Mouse (Mus musculus) midbrain, embryonic 12.5 days (tissue): ENCODE results near the gene Cutc. TPM values are rescaled to one million over a fixed set of nuclear protein-coding genes. Genes with fewer than 3 reads are reported as not detected.

Source experiments
- ATAC-seq: fragments of 200-750 bp; cut with Nextera tagmentation; 2 replicates; pipeline ENCODE4 v1.8.0; 2017; ENCODE audit warnings: low read depth, moderate TSS enrichment, moderate library complexity; ENCODE audit not compliant: low FRiP score
- H3K27ac ChIP-seq: fragments of 300-500 bp; sonication (generic); replicated peaks from 2 replicates; pipeline ENCODE4 v1.5.1; 2016; ENCODE audit warnings: mild to moderate bottlenecking
- H3K27me3 ChIP-seq: fragments of 300-500 bp; sonication (generic); 2 replicates; pipeline ENCODE4 v1.6.1; 2016; ENCODE audit warnings: mild to moderate bottlenecking
- H3K36me3 ChIP-seq: fragments of 300-500 bp; sonication (generic); 2 replicates; pipeline ENCODE4 v1.6.1; 2016
- H3K4me1 ChIP-seq: fragments of 300-500 bp; sonication (generic); 2 replicates; pipeline ENCODE4 v1.6.1; 2016
- H3K4me2 ChIP-seq: fragments of 300-500 bp; sonication (generic); replicated peaks from 2 replicates; pipeline ENCODE4 v1.6.1; 2016; ENCODE audit warnings: mild to moderate bottlenecking, moderate library complexity
- H3K4me3 ChIP-seq: fragments of 300-500 bp; sonication (generic); 2 replicates; pipeline ENCODE4 v1.5.1; 2016; ENCODE audit warnings: mild to moderate bottlenecking
- H3K9ac ChIP-seq: fragments of 300-500 bp; sonication (generic); replicated peaks from 2 replicates; pipeline ENCODE4 v1.6.1; 2016; ENCODE audit warnings: mild to moderate bottlenecking, moderate library complexity
- H3K9me3 ChIP-seq: fragments of 300-500 bp; sonication (generic); 2 replicates; pipeline ENCODE4 v1.6.1; 2016; ENCODE audit warnings: mild to moderate bottlenecking
- WGBS: fragments of 180-500 bp; shearing (Covaris S2); methylation state at CpG from one replicate; pipeline ENCODE4 v1.1.7; 2016; 5-methylcytosine and 5-hydroxymethylcytosine counted together
- polyA plus RNA-seq: library from polyadenylated mRNA; unstranded; fragments of >200 nt; fragmentation: Nextera tagmentation; extraction: Ambion mirVana; gene quantifications from 2 replicates; pipeline ENCODE4 v1.2.1, GENCODE M21; 2016

Cutc gene
- polyA plus RNA-seq, 1 experiment from 2014 or later, result 11.2 TPM

- 21% methylated on average over 6 of the region's 6 CpGs for WGBS
- Histone ChIP-seq H3K4me2 (no peak overlapping the region), H3K9ac (no peak overlapping the region), H3K27me3 (no peaks in the 10 kb centered on the region), H3K9me3 (no peaks in the 10 kb centered on the region), H3K27ac (no peak overlapping the region), H3K36me3 (no peaks in the 10 kb centered on the region), H3K4me3 (no peak overlapping the region), H3K4me1 (no peaks in the 10 kb centered on the region)
- ATAC-seq, result no peak
These were observed 7.7 kb downstream of the Cutc start for GRCm38 (mm10) chr19:43760504-43760903.

- H3K4me1 ChIP-seq, result no peaks in the 10 kb centered on the region
- H3K36me3 ChIP-seq, result no peaks in the 10 kb centered on the region
- no peak for ATAC-seq
- no peak overlapping the region for H3K4me3 ChIP-seq
- H3K9me3 ChIP-seq, result no peaks in the 10 kb centered on the region
- H3K27me3 ChIP-seq, result no peaks in the 10 kb centered on the region
- no peak overlapping the region for H3K27ac ChIP-seq
- H3K4me2 ChIP-seq, result no peak overlapping the region
- H3K9ac ChIP-seq, result no peak overlapping the region
These were observed 8.9 kb downstream of the Cutc start for GRCm38 (mm10) chr19:43761543-43762256.

DNA sequence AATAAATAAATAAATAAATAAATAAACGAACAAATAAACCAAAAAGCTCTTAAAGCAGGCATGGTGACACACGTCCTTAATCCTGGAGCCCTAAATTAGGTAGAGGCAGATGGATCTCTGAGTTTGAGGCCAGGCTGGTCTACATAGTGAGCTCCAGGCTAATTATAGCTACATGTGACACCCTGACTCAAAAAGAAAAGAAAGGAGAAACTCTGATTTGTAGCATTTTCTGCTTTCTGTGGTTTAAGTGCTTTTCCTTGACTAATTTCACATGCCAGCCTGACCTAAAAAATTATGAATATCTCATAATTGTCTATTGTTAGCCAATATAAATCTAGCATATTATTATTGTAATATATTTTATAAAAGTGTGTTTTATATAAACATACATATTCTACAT, 9.6 kb downstream of the Cutc start:
- 81% methylated on average over 2 of the region's 2 CpGs for WGBS
- ATAC-seq, result no peak

GRCm38 (mm10) chr19:43766451-43766850, 13.7 kb downstream of the Cutc start:
- Histone ChIP-seq H3K27me3 (no peaks in the 10 kb centered on the region), H3K27ac (no peak overlapping the region), H3K4me3 (no peak overlapping the region), H3K9ac (no peak overlapping the region), H3K4me1 (no peaks in the 10 kb centered on the region), H3K36me3 (0 out of 2 replicates have a peak, but pooled peaks cover 4% of the 10 kb centered on the region), H3K4me2 (no peak overlapping the region), H3K9me3 (no peaks in the 10 kb centered on the region)
- 89% methylated on average over 5 of the region's 5 CpGs for WGBS
- ATAC-seq, result no peak

More for the DNA sequence above, 9.6 kb downstream of the Cutc start:
- no peaks in the 10 kb centered on the region for H3K9me3 ChIP-seq
- no peaks in the 10 kb centered on the region for H3K4me1 ChIP-seq
- H3K9ac ChIP-seq, result no peak overlapping the region
- no peak overlapping the region for H3K4me3 ChIP-seq
- H3K36me3 ChIP-seq, result no peaks in the 10 kb centered on the region
- H3K27ac ChIP-seq, result no peak overlapping the region
- no peaks in the 10 kb centered on the region for H3K27me3 ChIP-seq
- H3K4me2 ChIP-seq, result no peak overlapping the region

DNA sequence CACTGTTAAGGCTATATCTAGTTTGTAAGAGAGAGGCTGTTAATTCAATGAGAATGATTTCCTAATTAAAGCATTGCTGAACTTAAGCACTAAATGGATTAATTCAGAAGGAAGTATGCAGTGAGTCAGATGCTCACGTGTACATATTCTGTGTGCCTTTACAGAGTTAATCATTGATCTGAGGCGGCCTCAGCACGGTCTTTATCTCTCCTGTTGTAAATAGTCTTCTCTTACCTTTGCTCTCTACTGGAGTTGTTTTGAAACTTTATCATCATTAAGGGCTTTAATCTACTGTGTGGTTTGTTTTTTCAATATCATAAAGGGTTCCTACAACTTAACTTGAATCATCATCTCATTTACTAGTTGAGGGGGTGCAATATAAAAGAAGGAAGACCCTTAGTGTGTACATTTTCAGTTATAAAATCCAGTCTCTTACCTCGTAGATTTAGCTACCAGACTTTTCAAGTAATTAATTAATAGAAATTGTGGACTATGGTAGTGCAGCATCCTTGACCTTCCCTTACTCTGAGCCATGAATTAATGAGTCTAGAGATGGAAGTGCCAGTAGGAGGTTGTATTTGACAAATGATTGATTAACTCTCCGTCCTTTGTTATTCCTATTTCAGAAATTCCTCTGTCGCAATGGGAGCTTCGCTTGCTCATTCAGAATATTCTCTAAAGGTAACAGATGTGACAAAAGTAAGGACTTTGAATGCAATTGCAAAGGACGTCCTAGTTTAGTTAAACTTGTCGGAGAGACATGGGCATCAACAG, 14.9 kb downstream of the Cutc start:
- Histone ChIP-seq H3K4me3 (no peak overlapping the region), H3K4me1 (no peaks in the 10 kb centered on the region), H3K27me3 (no peaks in the 10 kb centered on the region), H3K9ac (no peak overlapping the region), H3K4me2 (no peak overlapping the region), H3K36me3 (0 out of 2 replicates have a peak, but pooled peaks cover 4% of the 10 kb centered on the region), H3K9me3 (no peaks in the 10 kb centered on the region), H3K27ac (no peak overlapping the region)
- WGBS, result 84% methylated on average over 9 of the region's 9 CpGs
- no peak for ATAC-seq

GRCm38 (mm10) chr19:43769366-43769960, 16.7 kb downstream of the Cutc start:
- H3K27me3 ChIP-seq, result no peaks in the 10 kb centered on the region
- H3K27ac ChIP-seq, result no peak overlapping the region
- H3K4me1 ChIP-seq, result no peaks in the 10 kb centered on the region
- H3K36me3 ChIP-seq, result 0 out of 2 replicates have a peak, but pooled peaks cover 4% of the 10 kb centered on the region
- no peak for ATAC-seq
- 89% methylated on average over 5 of the region's 5 CpGs for WGBS
- no peak overlapping the region for H3K4me2 ChIP-seq
- H3K9me3 ChIP-seq, result no peaks in the 10 kb centered on the region
- no peak overlapping the region for H3K9ac ChIP-seq
- H3K4me3 ChIP-seq, result no peak overlapping the region

GRCm38 (mm10) chr19:43770584-43770983, 17.8 kb downstream of the Cutc start:
- H3K27me3 ChIP-seq, result no peaks in the 10 kb centered on the region
- 91% methylated on average over 4 of the region's 4 CpGs for WGBS
- no peak overlapping the region for H3K9ac ChIP-seq
- H3K4me1 ChIP-seq, result no peaks in the 10 kb centered on the region
- no peak overlapping the region for H3K27ac ChIP-seq
- 0 out of 2 replicates have a peak, but pooled peaks cover 4% of the 10 kb centered on the region for H3K36me3 ChIP-seq
- ATAC-seq, result no peak
- H3K9me3 ChIP-seq, result no peaks in the 10 kb centered on the region
- no peak overlapping the region for H3K4me2 ChIP-seq
- no peak overlapping the region for H3K4me3 ChIP-seq

DNA sequence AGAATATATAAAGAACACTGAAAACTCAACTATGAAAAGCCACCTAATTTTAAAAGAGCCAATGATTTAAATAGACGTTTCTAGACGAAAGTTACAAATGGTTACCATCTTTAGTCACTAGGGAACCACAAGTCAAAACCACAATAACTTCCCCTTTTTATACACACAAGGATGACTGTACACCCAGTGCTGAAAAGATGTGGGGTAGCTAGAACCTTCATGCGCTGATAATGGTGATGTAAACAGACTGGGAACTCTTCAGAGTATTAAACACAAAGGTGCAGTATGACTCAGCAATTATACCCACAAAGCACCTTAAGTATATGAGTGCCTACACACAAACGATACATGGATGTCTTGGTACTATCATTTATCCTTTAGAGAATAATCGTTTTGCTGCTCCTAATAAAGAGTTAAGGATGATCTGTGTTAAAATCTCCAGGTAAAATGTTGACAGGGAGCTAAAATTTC, 18.7 kb downstream of the Cutc start:
- 92% methylated on average over 5 of the region's 5 CpGs for WGBS
- Histone ChIP-seq H3K4me1 (no peaks in the 10 kb centered on the region), H3K27me3 (no peaks in the 10 kb centered on the region), H3K9ac (no peak overlapping the region), H3K27ac (no peak overlapping the region), H3K9me3 (no peaks in the 10 kb centered on the region), H3K36me3 (0 out of 2 replicates have a peak, but pooled peaks cover 4% of the 10 kb centered on the region), H3K4me2 (no peak overlapping the region), H3K4me3 (no peak overlapping the region)
- ATAC-seq, result no peak

DNA sequence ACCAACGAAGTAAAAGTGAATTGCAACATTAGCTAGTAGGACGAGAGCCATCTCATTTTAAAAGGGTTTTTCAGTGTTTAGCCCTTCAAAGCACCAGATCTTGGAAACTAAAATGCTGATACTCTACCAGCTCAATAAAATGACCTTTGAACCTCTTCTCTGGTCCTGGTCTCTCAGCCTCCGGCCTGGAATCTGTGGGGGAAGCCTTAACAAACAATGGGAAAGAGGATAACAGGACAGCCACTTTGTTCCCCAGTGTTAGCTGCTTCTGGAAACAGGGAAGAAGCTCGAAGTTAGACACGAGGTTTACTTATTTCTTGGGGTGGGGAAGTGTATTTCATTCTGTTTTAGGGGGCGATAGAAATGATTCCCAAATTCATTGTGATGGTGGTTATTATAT, 19.5 kb downstream of the Cutc start:
- H3K27ac ChIP-seq, result no peak overlapping the region
- 0 out of 2 replicates have a peak, but pooled peaks cover 4% of the 10 kb centered on the region for H3K36me3 ChIP-seq
- no peaks in the 10 kb centered on the region for H3K27me3 ChIP-seq
- H3K4me2 ChIP-seq, result no peak overlapping the region
- H3K4me1 ChIP-seq, result no peaks in the 10 kb centered on the region
- ATAC-seq, result no peak
- no peak overlapping the region for H3K4me3 ChIP-seq
- WGBS, result 42% methylated on average over 6 of the region's 6 CpGs
- no peak overlapping the region for H3K9ac ChIP-seq
- H3K9me3 ChIP-seq, result no peaks in the 10 kb centered on the region

- no peak overlapping the region for H3K4me3 ChIP-seq
- no peak overlapping the region for H3K4me2 ChIP-seq
- H3K36me3 ChIP-seq, result no peaks in the 10 kb centered on the region
- H3K27me3 ChIP-seq, result no peaks in the 10 kb centered on the region
- no peak overlapping the region for H3K27ac ChIP-seq
- no peak for ATAC-seq
- H3K9ac ChIP-seq, result no peak overlapping the region
- H3K9me3 ChIP-seq, result no peaks in the 10 kb centered on the region
- 80% methylated on average over 10 of the region's 10 CpGs for WGBS
- H3K4me1 ChIP-seq, result no peaks in the 10 kb centered on the region
These were observed 22.6 kb downstream of the Cutc start for GRCm38 (mm10) chr19:43775433-43775832.

DNA sequence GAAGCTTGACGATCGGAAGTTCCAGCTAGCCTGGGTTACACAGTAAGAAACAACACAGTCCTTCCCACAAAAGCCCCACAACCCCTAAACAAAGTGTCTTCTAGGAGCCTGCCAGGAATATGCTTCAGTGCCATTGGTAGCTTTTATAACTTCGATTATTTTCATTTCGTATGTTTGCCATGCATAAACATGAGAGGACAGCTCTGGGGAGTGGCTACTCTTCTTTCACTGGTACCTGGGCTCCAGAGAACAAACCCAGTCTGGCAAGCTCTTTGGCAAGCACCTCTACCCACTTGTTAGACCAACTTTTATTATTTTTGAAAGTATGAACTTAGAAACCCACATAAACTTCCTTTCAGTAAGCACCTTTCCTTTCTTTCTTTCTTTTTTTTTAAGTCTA, 23.8 kb downstream of the Cutc start:
- ATAC-seq, result no peak
- no peak overlapping the region for H3K4me2 ChIP-seq
- no peaks in the 10 kb centered on the region for H3K4me1 ChIP-seq
- H3K27ac ChIP-seq, result no peak overlapping the region
- H3K9ac ChIP-seq, result no peak overlapping the region
- H3K9me3 ChIP-seq, result no peaks in the 10 kb centered on the region
- WGBS, result 85% methylated on average over 4 of the region's 4 CpGs
- no peaks in the 10 kb centered on the region for H3K27me3 ChIP-seq
- H3K4me3 ChIP-seq, result no peak overlapping the region
- no peaks in the 10 kb centered on the region for H3K36me3 ChIP-seq

DNA sequence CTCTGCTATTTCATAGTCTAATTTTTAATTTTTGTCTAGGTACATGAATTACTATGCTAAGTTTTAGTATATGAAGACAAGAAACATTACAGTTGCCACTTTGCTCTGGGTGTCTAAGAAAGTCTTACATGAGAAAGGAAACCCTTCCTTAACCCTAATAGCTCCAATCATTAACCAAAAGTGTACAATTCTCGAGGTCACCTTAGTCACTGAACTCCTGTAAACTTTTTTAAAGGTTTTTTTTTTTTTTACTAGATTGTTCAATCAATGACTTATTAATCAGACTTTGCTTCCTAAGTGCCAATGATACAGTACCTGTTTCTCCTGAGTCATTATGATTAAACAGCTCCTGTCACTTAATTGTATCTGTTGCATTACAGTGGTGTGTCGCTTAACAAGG, 24.5 kb downstream of the Cutc start:
- no peak for ATAC-seq
- no peaks in the 10 kb centered on the region for H3K4me1 ChIP-seq
- no peak overlapping the region for H3K4me2 ChIP-seq
- no peak overlapping the region for H3K27ac ChIP-seq
- no peak overlapping the region for H3K4me3 ChIP-seq
- H3K36me3 ChIP-seq, result no peaks in the 10 kb centered on the region
- H3K27me3 ChIP-seq, result no peaks in the 10 kb centered on the region
- 82% methylated on average over 2 of the region's 2 CpGs for WGBS
- no peaks in the 10 kb centered on the region for H3K9me3 ChIP-seq
- no peak overlapping the region for H3K9ac ChIP-seq
